Mouse (Mus musculus): Measurements from ENCODE around the gene 4932438H23Rik.

4932438H23Rik gene

GRCm38 (mm10) chr16:91095022-91095421 is at the start of gene 4932438H23Rik:
TSS of gene 4932438H23Rik (minus strand) at chr16:91095122.
- no peak for ATAC-seq (ENCODE audit: low TSS enrichment)

GRCm38 (mm10) chr16:91140991-91141630 is 46.2 kb upstream of the 4932438H23Rik start:
- no peak for ATAC-seq (ENCODE audit: low TSS enrichment)

GRCm38 (mm10) chr16:91140457-91140856 is 45.5 kb upstream of the 4932438H23Rik start:
- ATAC-seq (ENCODE audit: low TSS enrichment): no peak

GRCm38 (mm10) chr16:91140056-91140455 is 45.1 kb upstream of the 4932438H23Rik start:
- no peak for ATAC-seq (ENCODE audit: low TSS enrichment)

- ATAC-seq (ENCODE audit: low TSS enrichment): no peak
Observed at GRCm38 (mm10) chr16:91139481-91139880, 44.6 kb upstream of the 4932438H23Rik start.

- ATAC-seq (ENCODE audit: low TSS enrichment): no peak
Observed at GRCm38 (mm10) chr16:91138736-91139135, 43.8 kb upstream of the 4932438H23Rik start.

GRCm38 (mm10) chr16:91138151-91138550 is 43.2 kb upstream of the 4932438H23Rik start:
- ATAC-seq (ENCODE audit: low TSS enrichment): no peak

GRCm38 (mm10) chr16:91136607-91137006 is 41.7 kb upstream of the 4932438H23Rik start:
- ATAC-seq (ENCODE audit: low TSS enrichment): no peak

GRCm38 (mm10) chr16:91129916-91130315 is 35.0 kb upstream of the 4932438H23Rik start:
- ATAC-seq (ENCODE audit: low TSS enrichment): no peak

- ATAC-seq (ENCODE audit: low TSS enrichment): no peak
Observed at GRCm38 (mm10) chr16:91128431-91128830, 33.5 kb upstream of the 4932438H23Rik start.

- ATAC-seq (ENCODE audit: low TSS enrichment): no peak
Observed at GRCm38 (mm10) chr16:91126734-91127524, 32.0 kb upstream of the 4932438H23Rik start.

- no peak for ATAC-seq (ENCODE audit: low TSS enrichment)
Observed at GRCm38 (mm10) chr16:91124256-91124655, 29.3 kb upstream of the 4932438H23Rik start.

- no peak for ATAC-seq (ENCODE audit: low TSS enrichment)
Observed at GRCm38 (mm10) chr16:91123821-91124220, 28.9 kb upstream of the 4932438H23Rik start.

GRCm38 (mm10) chr16:91119879-91120278 is 25.0 kb upstream of the 4932438H23Rik start:
- ATAC-seq (ENCODE audit: low TSS enrichment): no peak

- no peak for ATAC-seq (ENCODE audit: low TSS enrichment)
Observed at GRCm38 (mm10) chr16:91116696-91117095, 21.8 kb upstream of the 4932438H23Rik start.

GRCm38 (mm10) chr16:91116006-91116405 is 21.1 kb upstream of the 4932438H23Rik start:
- ATAC-seq (ENCODE audit: low TSS enrichment): no peak

GRCm38 (mm10) chr16:91110999-91111535 is 16.1 kb upstream of the 4932438H23Rik start:
- no peak for ATAC-seq (ENCODE audit: low TSS enrichment)

GRCm38 (mm10) chr16:91107608-91108007 is 12.7 kb upstream of the 4932438H23Rik start:
- ATAC-seq (ENCODE audit: low TSS enrichment): no peak

- ATAC-seq (ENCODE audit: low TSS enrichment): no peak
Observed at GRCm38 (mm10) chr16:91105481-91106051, 10.6 kb upstream of the 4932438H23Rik start.

GRCm38 (mm10) chr16:91104821-91105480 is 10.0 kb upstream of the 4932438H23Rik start:
- ATAC-seq (ENCODE audit: low TSS enrichment): no peak

GRCm38 (mm10) chr16:91103386-91103785 is 8.5 kb upstream of the 4932438H23Rik start:
- ATAC-seq (ENCODE audit: low TSS enrichment): no peak

- no peak for ATAC-seq (ENCODE audit: low TSS enrichment)
Observed at GRCm38 (mm10) chr16:91100484-91100883, 5.6 kb upstream of the 4932438H23Rik start.
